Mouse (Mus musculus): ENCODE measurements around the gene Lrp5.

GRCm38 (mm10) chr19:3684957-3685580 lies 1.3 kb downstream of the Lrp5 start:
- TF ChIP-seq EP300 (IDR thresholded peaks at IDR 0.05; ENCODE audit: low read depth in 1 of 2, low read length in 2 of 2) (no peak), POLR2A (IDR thresholded peaks at IDR 0.05; ENCODE audit: control insufficient read depth in 1 of 2, insufficient read depth in 1 of 2, low read depth in 1 of 2, low read length in 2 of 2, poor library complexity in 1 of 2) (no peak; a peak in 1 of 4 replicates), TCF12 (IDR thresholded peaks at IDR 0.05; ENCODE audit: low read depth, low read length) (no peak), CTCF (IDR thresholded peaks at IDR 0.05 in 2 of 3, conservative IDR thresholded peaks at IDR 0.05 in 1 of 3; ENCODE audit: control insufficient read depth in 1 of 3, insufficient read depth in 1 of 3, low read depth in 2 of 3, low read length in 3 of 3, poor library complexity in 1 of 3, severe bottlenecking in 1 of 3) (no peak), ELF1 (IDR thresholded peaks at IDR 0.05; ENCODE audit: low read depth, low read length) (no peak), USF2 (IDR thresholded peaks at IDR 0.05; ENCODE audit: borderline replicate concordance in 1 of 2, insufficient read depth in 1 of 2, low read depth in 1 of 2, low read length in 2 of 2) (no peak), ZKSCAN1 (IDR thresholded peaks at IDR 0.05; ENCODE audit: low read depth, low read length) (no peak), CHD2 (IDR thresholded peaks at IDR 0.05; ENCODE audit: low read length) (no peak), SIN3A (IDR thresholded peaks at IDR 0.05; ENCODE audit: low read length) (no peak), MYB (IDR thresholded peaks at IDR 0.05; ENCODE audit: low read depth, low read length) (no peak), KAT2A (conservative IDR thresholded peaks at IDR 0.05; ENCODE audit: low read depth, low read length) (no peak), ETS1 (IDR thresholded peaks at IDR 0.05; ENCODE audit: low read depth, low read length) (no peak), ZC3H11A (IDR thresholded peaks at IDR 0.05; ENCODE audit: low read depth, low read length) (no peak)

Data from MEL (cell line).